Mouse (Mus musculus) kidney, embryonic 15.5 days (tissue): Measurements from ENCODE around the gene Anxa6. TPM values are rescaled to one million over a fixed set of nuclear protein-coding genes. Genes with fewer than 3 reads are reported as not detected.
"Not testable (repeated sequence)": the region's sequence is repeated elsewhere in the genome, so short reads cannot be mapped to it uniquely, and the experiment has no call there.

Experiments
- ATAC-seq: fragments of 200-750 bp; cut with Nextera tagmentation; replicated peaks from 2 replicates; pipeline ENCODE4 v1.8.0; 2017; ENCODE audit warnings: moderate TSS enrichment; ENCODE audit not compliant: low FRiP score
- H3K27ac ChIP-seq: fragments of 300-500 bp; sonication (generic); 2 replicates; pipeline ENCODE4 v1.5.1; 2015; ENCODE audit warnings: mild to moderate bottlenecking, inconsistent platforms
- H3K27me3 ChIP-seq: fragments of 300-500 bp; sonication (generic); 2 replicates; pipeline ENCODE4 v1.6.1; 2015; ENCODE audit warnings: inconsistent platforms
- H3K36me3 ChIP-seq: fragments of 300-500 bp; sonication (generic); 2 replicates; pipeline ENCODE4 v1.6.1; 2015; ENCODE audit warnings: inconsistent platforms
- H3K4me1 ChIP-seq: fragments of 300-500 bp; sonication (generic); 2 replicates; pipeline ENCODE4 v1.6.1; 2015; ENCODE audit warnings: inconsistent platforms
- H3K4me2 ChIP-seq: fragments of 300-500 bp; sonication (generic); 2 replicates; pipeline ENCODE4 v1.6.1; 2015; ENCODE audit warnings: moderate library complexity, mild to moderate bottlenecking, inconsistent platforms
- H3K4me3 ChIP-seq: fragments of 300-500 bp; sonication (generic); replicated peaks from 2 replicates; pipeline ENCODE4 v1.5.1; 2015; ENCODE audit warnings: mild to moderate bottlenecking, inconsistent platforms
- H3K9ac ChIP-seq: fragments of 300-500 bp; sonication (generic); 2 replicates; pipeline ENCODE4 v1.6.1; 2015; ENCODE audit warnings: mild to moderate bottlenecking, inconsistent platforms
- H3K9me3 ChIP-seq: fragments of 300-500 bp; sonication (generic); replicated peaks from 2 replicates; pipeline ENCODE4 v1.6.1; 2016; ENCODE audit warnings: inconsistent platforms
- WGBS: fragments of 180-500 bp; shearing (Covaris S2); methylation state at CpG from one replicate; pipeline ENCODE4 v1.1.7; 2015; ENCODE audit warnings: mixed read lengths; 5-methylcytosine and 5-hydroxymethylcytosine counted together
- polyA plus RNA-seq: library from polyadenylated mRNA; unstranded; fragments of >200 nt; fragmentation: Nextera tagmentation; extraction: Ambion mirVana; gene quantifications from 2 replicates; pipeline ENCODE4 v1.2.1, GENCODE M21; 2015

Gene Anxa6
- polyA plus RNA-seq, 1 experiment from 2014 or later: 233 TPM

DNA sequence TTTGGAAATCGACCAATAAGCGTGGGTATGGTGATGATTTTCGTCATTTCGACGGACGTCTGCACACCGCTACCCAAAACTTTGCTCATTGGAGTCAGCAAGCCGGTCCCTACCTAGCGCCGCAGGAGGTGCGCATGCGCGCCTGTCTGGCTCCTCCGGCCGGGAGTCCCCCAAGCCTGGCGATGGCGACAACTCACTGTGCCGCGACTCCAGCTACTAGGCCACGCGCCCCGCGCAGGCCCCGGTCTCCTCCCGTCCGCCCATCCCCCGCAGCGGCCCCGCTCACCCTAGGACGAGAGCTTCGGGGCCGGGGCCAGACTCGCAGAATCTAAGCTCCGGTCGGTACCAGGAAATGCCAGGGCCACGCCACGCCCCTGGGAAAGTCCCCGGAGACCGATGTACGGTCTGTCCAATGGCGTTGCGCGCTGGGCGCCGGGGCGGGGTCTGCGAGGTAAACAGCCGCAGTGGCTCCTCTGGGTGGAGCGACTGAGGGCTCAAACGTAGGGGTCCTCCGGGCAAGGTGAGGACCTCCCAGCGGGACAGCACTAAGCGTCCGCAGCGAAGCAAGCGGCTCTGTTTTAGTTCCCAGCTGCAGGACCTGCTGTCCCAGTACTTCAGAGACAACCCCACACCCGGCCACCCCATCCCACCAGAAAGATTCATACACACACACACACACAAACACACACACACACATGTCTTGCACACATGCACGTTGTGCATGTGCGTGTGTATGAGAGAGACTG is 77.3 kb downstream of the Anxa6 start:
- Histone ChIP-seq H3K36me3 (no peaks in the 10 kb centered on the region), H3K27me3 (no peaks in the 10 kb centered on the region), H3K9ac (peak overlapping the region; percentile 71), H3K9me3 (no peaks in the 10 kb centered on the region), H3K4me3 (peak overlapping the region; percentile 78), H3K4me2 (peak overlapping the region; percentile 65), H3K4me1 (peaks cover 22% of the 10 kb centered on the region), H3K27ac (peak overlapping the region; percentile 91)
- peak; percentile 99 for ATAC-seq
- WGBS: under 1% methylated on average over 59 of the region's 59 CpGs

DNA sequence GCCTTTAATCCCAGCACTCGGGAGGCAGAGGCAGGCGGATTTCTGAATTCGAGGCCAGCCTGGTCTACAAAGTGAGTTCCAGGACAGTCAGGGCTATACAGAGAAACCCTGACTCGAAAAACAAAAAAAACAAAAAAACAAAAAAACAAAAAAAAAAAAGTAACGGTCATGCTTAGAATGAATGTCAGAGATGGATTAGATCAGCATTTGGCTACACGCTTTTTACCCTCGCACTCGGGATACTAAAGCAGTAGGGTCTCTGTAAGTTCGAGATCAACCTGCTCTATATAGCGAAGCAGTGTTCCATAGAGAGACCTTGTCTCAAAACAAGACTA is 77.9 kb downstream of the Anxa6 start:
- Histone ChIP-seq H3K9ac (peak overlapping the region; percentile 71), H3K27ac (peak overlapping the region; percentile 91; the same call in 1 of the 2 replicates), H3K4me2 (peak overlapping the region; percentile 65), H3K4me1 (peaks cover 22% of the 10 kb centered on the region), H3K4me3 (peak overlapping the region; percentile 78)
- 45% methylated on average over 10 of the region's 10 CpGs for WGBS
- ATAC-seq, H3K27me3 ChIP-seq, H3K9me3 ChIP-seq, H3K36me3 ChIP-seq: not testable (repeated sequence)

DNA sequence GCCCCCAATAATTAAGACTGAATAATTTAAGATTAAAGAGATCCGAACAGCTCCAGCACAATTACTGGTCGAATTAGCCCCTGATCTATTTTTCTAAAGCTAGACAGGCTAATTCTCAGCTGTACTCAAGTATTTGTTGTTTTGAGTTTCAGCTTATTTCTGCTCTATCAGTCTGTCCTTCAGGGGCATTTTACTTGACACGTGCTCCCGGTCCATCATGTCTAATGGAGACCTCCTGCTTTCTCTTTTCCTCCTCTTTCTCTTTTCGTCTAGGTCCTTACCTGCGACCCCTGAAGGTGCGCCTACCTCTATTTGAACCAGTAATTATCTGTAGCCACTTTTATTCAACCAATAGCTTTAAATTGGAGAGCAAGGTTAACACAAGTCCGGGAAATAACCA is 78.5 kb downstream of the Anxa6 start:
- peak overlapping the region; percentile 65 for H3K4me2 ChIP-seq

DNA sequence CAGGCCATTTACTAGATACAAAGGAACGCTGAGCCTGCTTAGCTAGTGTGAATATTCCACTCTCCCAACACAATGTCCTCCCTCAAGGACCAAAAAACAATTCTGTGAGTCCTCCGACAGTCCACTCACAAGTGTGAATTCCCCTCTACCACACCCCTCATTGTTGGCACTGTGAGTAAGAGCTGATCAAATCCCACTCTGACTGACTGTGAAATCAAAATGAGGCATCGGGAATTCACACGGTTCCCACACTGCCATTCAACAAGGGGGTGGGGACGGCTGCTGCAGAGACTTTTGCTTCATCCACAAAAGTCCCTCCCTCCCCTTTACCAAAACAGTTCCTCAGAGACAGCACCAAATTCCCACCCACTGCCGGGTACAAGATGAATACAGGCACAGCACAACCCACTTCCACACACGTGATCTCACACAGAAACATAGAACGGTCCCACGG is 79.2 kb downstream of the Anxa6 start:
- no peak for ATAC-seq
- 34% methylated on average over 9 of the region's 9 CpGs for WGBS

More for the DNA sequence above, 78.5 kb downstream of the Anxa6 start:
- no peak for ATAC-seq
- Histone ChIP-seq H3K4me1 (peaks cover 22% of the 10 kb centered on the region), H3K9ac (no peak overlapping the region), H3K27ac (no peak overlapping the region), H3K36me3 (no peaks in the 10 kb centered on the region), H3K27me3 (no peaks in the 10 kb centered on the region), H3K4me3 (no peak overlapping the region), H3K9me3 (no peaks in the 10 kb centered on the region)
- 86% methylated on average over 8 of the region's 8 CpGs for WGBS

DNA sequence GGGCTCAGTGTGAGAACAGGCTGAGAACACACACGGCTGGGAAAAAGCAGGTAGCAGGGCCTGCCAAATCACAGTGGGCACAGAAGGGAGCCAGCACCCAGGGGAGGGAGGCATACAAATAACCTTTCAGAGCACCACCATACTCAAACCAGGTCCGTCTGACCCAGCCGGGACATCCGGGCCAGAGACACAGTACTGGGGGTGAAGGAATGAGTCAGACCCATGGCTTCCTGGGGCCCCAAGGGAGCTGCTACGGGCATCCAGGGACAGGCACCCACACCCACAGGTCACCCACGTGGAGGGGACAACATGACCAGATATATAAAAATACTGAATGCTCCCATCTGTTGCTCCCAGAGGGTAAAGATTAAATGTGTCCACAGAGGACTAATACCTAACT is 80.6 kb downstream of the Anxa6 start:
- Histone ChIP-seq H3K4me2 (no peak overlapping the region), H3K9ac (no peak overlapping the region), H3K27ac (no peak overlapping the region), H3K27me3 (no peaks in the 10 kb centered on the region), H3K9me3 (no peaks in the 10 kb centered on the region), H3K4me3 (no peak overlapping the region), H3K36me3 (no peaks in the 10 kb centered on the region), H3K4me1 (peaks cover 20% of the 10 kb centered on the region)
- no peak for ATAC-seq
- WGBS: 71% methylated on average over 6 of the region's 6 CpGs

More for the DNA sequence above, 79.2 kb downstream of the Anxa6 start:
- Histone ChIP-seq H3K4me1 (peaks cover 22% of the 10 kb centered on the region), H3K9me3 (no peaks in the 10 kb centered on the region), H3K27me3 (no peaks in the 10 kb centered on the region), H3K9ac (no peak overlapping the region), H3K36me3 (no peaks in the 10 kb centered on the region), H3K4me2 (no peak overlapping the region), H3K27ac (no peak overlapping the region), H3K4me3 (no peak overlapping the region)

DNA sequence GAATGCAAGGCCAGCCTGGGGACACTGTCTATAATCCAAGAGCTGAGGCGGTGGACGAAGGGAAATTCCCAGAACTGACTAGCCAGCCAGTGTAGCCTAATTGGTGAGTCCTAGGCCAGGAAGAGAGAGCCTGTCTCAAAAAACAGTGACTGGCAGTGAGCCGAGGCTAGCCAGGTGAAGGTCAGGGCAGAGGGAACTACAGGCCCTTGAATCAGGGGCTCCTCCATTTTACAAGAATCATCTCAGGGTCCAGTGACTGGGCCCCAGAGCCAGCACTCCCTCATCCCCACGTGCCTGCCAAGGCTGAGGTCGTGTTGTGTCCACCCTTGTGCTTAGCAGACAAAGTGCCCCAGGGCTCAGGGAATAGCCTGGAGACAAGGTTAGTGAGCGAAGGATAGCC is 82.6 kb downstream of the Anxa6 start:
- Histone ChIP-seq H3K36me3 (peaks cover 6% of the 10 kb centered on the region; the same call in 1 of the 2 replicates), H3K9me3 (no peaks in the 10 kb centered on the region), H3K4me3 (no peak overlapping the region), H3K27me3 (no peaks in the 10 kb centered on the region), H3K27ac (no peak overlapping the region), H3K4me1 (peaks cover 18% of the 10 kb centered on the region), H3K4me2 (no peak overlapping the region), H3K9ac (no peak overlapping the region)
- no peak for ATAC-seq
- WGBS: 76% methylated on average over 6 of the region's 6 CpGs

DNA sequence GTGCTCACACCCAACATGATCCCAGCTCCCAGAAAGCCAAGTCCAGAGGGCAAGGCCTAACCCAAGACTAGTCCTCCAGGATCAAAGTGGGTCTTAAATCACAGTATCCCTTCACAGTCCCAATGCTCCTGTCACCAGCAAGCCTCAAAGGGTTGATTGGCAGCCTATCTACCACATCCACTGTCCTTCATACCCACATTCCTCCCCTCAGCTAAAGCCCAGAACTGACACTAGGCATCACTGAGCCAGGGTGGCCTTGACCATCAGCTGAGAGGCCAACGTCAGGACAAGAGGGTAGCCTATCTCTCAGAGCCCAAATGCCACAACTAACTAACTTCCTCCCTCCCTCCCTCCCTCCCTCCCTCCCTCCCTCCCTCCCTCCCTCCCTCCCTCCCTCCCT is 83.5 kb downstream of the Anxa6 start:
- WGBS: 77% methylated on average over 1 of the region's 1 CpGs
- no peaks in the 10 kb centered on the region for H3K27me3 ChIP-seq

GRCm38 (mm10) chr11:54944702-54945101 is 88.5 kb downstream of the Anxa6 start:
- Histone ChIP-seq H3K36me3 (peaks cover 6% of the 10 kb centered on the region; the same call in 1 of the 2 replicates), H3K9ac (no peak overlapping the region), H3K4me3 (no peak overlapping the region), H3K9me3 (no peaks in the 10 kb centered on the region), H3K27me3 (no peaks in the 10 kb centered on the region), H3K4me2 (no peak overlapping the region), H3K27ac (no peak overlapping the region), H3K4me1 (0 out of 2 replicates have a peak, but pooled peaks cover 7% of the 10 kb centered on the region)
- ATAC-seq: no peak
- WGBS: 84% methylated on average over 3 of the region's 3 CpGs

More for the DNA sequence above, 83.5 kb downstream of the Anxa6 start:
- no peak for ATAC-seq
- no peak overlapping the region for H3K4me3 ChIP-seq
- no peaks in the 10 kb centered on the region for H3K9me3 ChIP-seq
- H3K27ac ChIP-seq: no peak overlapping the region
- H3K4me2 ChIP-seq: no peak overlapping the region
- H3K4me1 ChIP-seq: peaks cover 14% of the 10 kb centered on the region
- H3K36me3 ChIP-seq: peaks cover 6% of the 10 kb centered on the region; the same call in 1 of the 2 replicates
- H3K9ac ChIP-seq: no peak overlapping the region

DNA sequence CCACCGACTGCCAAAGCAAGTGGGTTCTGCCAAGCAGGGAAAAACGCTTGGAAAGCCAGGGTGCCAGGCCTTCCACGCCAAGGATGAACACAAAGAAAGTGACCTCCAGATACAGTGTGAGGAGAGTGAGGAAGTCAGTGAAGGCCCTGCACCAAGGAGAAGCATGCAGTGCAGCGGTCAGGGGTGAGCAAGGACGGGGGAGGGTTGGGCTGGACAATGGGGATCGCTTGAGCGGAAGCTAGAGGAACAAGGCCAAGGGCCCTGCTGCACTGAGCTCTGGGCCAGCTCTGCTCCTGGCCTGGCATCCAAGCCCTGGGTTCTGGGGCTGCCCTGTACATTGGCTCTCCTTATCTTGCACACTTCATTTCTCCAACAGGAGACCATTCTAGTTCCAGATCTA is 93.2 kb downstream of the Anxa6 start:
- Histone ChIP-seq H3K9ac (no peak overlapping the region), H3K9me3 (no peaks in the 10 kb centered on the region), H3K4me3 (no peak overlapping the region), H3K27ac (no peak overlapping the region), H3K36me3 (peaks cover 19% of the 10 kb centered on the region), H3K4me1 (0 out of 2 replicates have a peak, but pooled peaks cover 9% of the 10 kb centered on the region), H3K27me3 (no peaks in the 10 kb centered on the region), H3K4me2 (no peak overlapping the region)
- WGBS: 84% methylated on average over 7 of the region's 7 CpGs
- no peak for ATAC-seq

- ATAC-seq: no peak
- Histone ChIP-seq H3K9ac (no peak overlapping the region), H3K27me3 (no peaks in the 10 kb centered on the region), H3K27ac (no peak overlapping the region), H3K4me2 (no peak overlapping the region), H3K4me1 (0 out of 2 replicates have a peak, but pooled peaks cover 9% of the 10 kb centered on the region), H3K9me3 (no peaks in the 10 kb centered on the region), H3K4me3 (no peak overlapping the region), H3K36me3 (peaks cover 19% of the 10 kb centered on the region)
- 80% methylated on average over 8 of the region's 8 CpGs for WGBS
Observed at GRCm38 (mm10) chr11:54939501-54939900, 93.7 kb downstream of the Anxa6 start.

DNA sequence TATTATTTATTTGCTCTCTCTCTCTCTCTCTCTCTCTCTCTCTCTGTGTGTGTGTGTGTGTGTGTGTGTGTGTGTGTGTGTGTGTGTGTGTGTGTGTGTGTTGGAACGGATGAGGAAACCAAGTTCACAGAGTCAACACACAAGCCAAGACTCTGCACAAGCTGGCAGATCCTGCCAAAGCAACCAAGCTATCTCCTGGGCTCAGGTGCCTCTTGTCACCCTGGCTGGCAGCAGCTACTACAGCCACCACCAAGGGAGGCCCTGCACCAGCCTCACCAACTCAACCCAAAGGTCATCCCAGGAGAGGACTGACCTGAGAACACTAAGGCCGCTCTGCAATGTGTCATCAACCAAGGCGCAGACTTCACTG is 96.5 kb downstream of the Anxa6 start:
- Histone ChIP-seq H3K9ac (no peak overlapping the region), H3K4me3 (no peak overlapping the region), H3K27ac (no peak overlapping the region), H3K4me2 (no peak overlapping the region), H3K27me3 (no peaks in the 10 kb centered on the region), H3K36me3 (peaks cover 40% of the 10 kb centered on the region), H3K4me1 (0 out of 2 replicates have a peak, but pooled peaks cover 7% of the 10 kb centered on the region), H3K9me3 (no peaks in the 10 kb centered on the region)
- 79% methylated on average over 3 of the region's 3 CpGs for WGBS
- no peak for ATAC-seq

GRCm38 (mm10) chr11:54936035-54936770 is 97.0 kb downstream of the Anxa6 start:
- Histone ChIP-seq H3K4me2 (no peak overlapping the region), H3K27ac (no peak overlapping the region), H3K4me1 (0 out of 2 replicates have a peak, but pooled peaks cover 7% of the 10 kb centered on the region), H3K27me3 (no peaks in the 10 kb centered on the region), H3K9ac (no peak overlapping the region), H3K36me3 (peaks cover 46% of the 10 kb centered on the region), H3K4me3 (no peak overlapping the region), H3K9me3 (no peaks in the 10 kb centered on the region)
- 38% methylated on average over 12 of the region's 12 CpGs for WGBS
- ATAC-seq: 0 out of 2 replicates have a peak, but pooled peaks have one; percentile 30
